Mouse (Mus musculus) cortical plate, adult 2 months (tissue): Measurements from ENCODE around the gene Cmtm6. TPM values are rescaled to one million over a fixed set of nuclear protein-coding genes. Genes with fewer than 3 reads are reported as not detected.
A peak's percentile ranks its signal among the peaks of the same experiment; 100 is the strongest.

Source experiments
- H3K27ac ChIP-seq: fragments of 200-500 bp; 2 replicates; pipeline ENCODE4 v1.5.1; 2012; ENCODE audit warnings: low read length, control low read depth, inconsistent platforms; ENCODE audit not compliant: insufficient read depth
- H3K4me1 ChIP-seq: fragments of 200-500 bp; 2 replicates; pipeline ENCODE4 v1.6.1; 2011; ENCODE audit warnings: low read length; ENCODE audit not compliant: control insufficient read depth, insufficient read depth
- H3K4me3 ChIP-seq: fragments of 200-500 bp; 2 replicates; pipeline ENCODE4 v1.5.1; 2011; ENCODE audit warnings: mild to moderate bottlenecking, low read length, control low read depth; ENCODE audit not compliant: insufficient read depth
- CTCF ChIP-seq: fragments of 200-500 bp; IDR thresholded peaks from 2 replicates; pipeline ENCODE4 v1.5.1; 2011; ENCODE audit warnings: mild to moderate bottlenecking, control low read depth, low read length; ENCODE audit not compliant: insufficient read depth; ENCODE audit errors: extremely low read depth
- POLR2A ChIP-seq: fragments of 200-500 bp; IDR thresholded peaks from 2 replicates; pipeline ENCODE4 v1.6.1; 2011; ENCODE audit warnings: mild to moderate bottlenecking, low read length, control low read depth; ENCODE audit not compliant: insufficient read depth; ENCODE audit errors: extremely low read depth
- polyA plus RNA-seq: library from polyadenylated mRNA; depleted of rRNA; stranded (reverse); fragments of >200 nt; gene quantifications from 2 replicates; pipeline ENCODE4 v1.2.3, GENCODE M21; 2012

Gene Cmtm6
- polyA plus RNA-seq, 1 experiment = 22.8 TPM

DNA sequence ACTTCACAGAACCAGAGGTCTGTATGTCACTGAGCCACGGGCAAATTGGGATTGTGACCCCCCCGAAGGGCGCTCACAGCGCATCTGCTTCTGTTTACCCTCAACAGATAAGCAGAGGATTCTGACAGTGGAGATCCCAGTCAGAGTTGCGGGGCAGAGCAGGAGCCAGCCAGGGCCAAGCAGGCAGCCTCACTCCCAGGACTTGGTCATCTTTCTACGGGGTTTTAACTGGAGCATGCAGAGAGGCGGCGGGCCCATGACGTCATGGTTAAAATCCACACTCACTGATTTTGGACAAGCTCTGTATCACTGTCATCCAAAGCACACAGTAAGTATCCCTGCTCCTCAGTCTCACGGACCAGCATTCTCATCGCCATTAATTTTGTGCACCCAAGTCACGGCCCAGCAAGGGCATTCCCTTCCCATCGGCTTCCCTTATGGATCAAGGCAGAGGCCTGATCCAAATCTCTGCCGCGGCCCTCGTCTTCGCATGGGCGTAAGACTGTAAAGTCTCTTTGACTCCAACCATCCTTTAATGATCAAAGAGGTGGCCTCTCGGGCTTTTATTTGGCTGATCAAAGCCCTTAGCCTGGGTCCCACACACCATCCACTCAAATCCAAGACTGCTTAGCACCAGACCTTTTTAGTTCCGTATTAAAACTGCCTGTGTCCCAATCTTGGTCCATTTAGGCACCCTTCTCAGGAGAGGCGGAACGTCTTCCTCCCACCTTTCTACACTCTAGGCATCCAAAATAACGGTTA is 49.2 kb downstream of the Cmtm6 start:
- Histone ChIP-seq H3K27ac (no peak overlapping the region), H3K4me1 (no peaks in the 10 kb centered on the region), H3K4me3 (peak overlapping the region; percentile 17; the same call in 1 of the 2 replicates)
- TF ChIP-seq CTCF = no peak
- no peak for TF ChIP-seq POLR2A

DNA sequence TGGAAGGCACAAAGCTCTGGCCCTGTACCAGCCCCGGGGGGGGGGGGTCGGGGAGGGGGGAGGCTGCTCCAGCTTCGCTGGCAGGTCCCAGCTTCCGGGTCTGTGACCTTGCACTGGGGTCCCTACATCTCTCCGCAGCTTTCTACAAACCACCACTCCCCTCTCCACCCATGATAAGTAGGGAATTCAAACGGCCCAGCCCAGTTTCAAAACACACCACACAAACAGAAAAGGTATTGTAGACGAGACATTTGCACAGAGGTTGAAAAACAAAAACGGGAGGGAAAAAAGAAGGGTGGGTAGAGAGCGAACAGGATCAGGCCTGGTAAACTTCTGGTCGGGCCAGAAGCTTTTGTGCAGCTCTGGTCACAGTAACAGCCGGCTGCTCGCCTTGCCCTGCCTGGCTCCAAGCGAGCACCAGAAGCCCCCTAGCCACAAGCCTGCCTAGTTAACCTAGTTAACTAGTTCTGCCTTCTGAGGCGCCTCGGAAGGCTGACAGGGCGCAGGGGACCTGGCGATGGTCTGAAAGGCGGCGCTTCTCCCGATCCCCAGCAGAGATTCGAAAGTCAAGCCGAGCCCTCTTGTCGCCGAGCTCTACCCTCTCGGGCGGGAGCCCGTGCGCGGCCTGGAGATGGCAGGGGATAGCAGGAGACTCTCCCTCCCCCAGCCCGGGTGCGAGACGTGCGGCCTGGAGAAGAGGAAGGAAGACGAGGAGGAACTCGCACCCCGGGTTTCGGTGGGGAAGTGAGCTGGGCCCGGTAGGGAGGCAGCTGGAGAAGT is 50.0 kb downstream of the Cmtm6 start:
- Histone ChIP-seq H3K4me3 (peak overlapping the region; percentile 17), H3K4me1 (no peaks in the 10 kb centered on the region), H3K27ac (no peak overlapping the region)
- TF ChIP-seq CTCF (no peak), POLR2A (no peak)

DNA sequence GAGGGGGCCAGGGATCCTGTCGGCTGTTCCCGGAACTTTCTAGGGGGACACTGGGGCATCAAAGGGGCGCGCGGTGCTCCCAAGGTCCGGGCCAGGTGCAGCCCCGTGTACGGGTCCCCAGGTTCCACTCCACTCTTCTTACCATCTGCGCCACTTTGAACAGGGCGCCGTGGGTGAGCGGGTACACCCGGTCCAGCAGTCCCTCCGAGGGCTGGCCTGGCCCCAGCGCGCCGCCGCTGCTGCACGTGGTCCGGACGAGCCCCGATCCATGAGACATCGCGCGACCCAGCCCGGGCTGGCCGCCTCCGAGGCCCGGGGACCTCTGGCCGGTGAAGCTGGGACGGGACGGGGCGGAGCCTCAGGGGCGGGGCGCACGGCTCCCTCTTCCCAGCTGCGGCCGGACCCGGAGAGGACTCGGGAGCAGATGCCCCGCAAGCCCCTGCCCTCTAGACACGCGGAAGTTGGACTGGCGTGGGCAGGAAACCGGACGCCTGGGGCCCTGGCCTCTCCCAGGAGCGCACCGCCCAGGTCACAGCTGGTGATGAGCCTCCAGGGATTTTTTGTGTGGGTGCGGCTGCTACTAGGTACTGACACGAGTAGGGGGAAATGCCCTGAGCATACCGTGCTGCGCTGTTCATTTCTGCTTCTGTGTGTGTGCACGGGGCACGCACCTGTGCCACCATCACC is 50.8 kb downstream of the Cmtm6 start, which contains the start of gene Cmtm7:
Gene Cmtm7, minus strand, starts transcription at position 331 of the 687 bp plus-strand sequence.
- TF ChIP-seq POLR2A (no peak), CTCF (no peak)
- Histone ChIP-seq H3K4me3 (peak within 1 kb of the TSS; percentile 17), H3K27ac (no peak within 1 kb of the TSS), H3K4me1 (no peaks in the 10 kb centered on the region)

DNA sequence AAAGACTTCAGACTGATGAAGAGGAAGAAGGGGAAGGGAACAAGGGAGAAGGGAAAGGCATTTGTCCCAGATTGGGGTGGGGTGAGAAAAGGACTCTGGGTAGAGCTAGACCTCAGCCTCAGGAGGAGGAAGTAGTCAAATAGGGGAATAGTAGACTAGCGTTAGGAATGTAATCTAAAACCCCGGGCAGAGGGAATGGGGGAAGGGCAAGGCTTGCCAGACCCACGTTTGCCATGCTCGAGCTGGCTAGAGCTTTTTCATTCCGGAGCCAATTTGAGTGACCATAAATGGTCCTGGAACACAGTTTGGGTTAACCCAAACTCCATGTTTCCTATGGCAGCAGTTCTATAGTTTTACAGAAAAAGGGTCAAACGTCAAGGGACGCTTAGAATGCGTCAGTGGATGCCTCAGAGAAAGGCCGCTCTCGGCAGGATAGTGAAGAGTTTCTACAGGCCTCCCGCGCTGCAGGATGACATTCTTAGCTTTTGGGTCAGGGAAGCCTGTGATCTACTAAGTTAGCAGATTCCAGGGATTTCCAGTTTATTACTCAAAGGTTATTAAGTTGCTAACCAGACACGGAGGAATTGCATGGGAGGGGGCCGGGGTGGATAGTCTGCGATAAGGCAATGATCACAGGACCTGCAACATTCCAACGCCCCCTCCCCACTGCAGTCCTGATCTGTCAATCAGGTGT is 54.7 kb downstream of the Cmtm6 start:
- H3K27ac ChIP-seq = no peak overlapping the region
- no peaks in the 10 kb centered on the region for H3K4me1 ChIP-seq
- H3K4me3 ChIP-seq = no peak overlapping the region
- no peak for TF ChIP-seq CTCF
- no peak for TF ChIP-seq POLR2A

DNA sequence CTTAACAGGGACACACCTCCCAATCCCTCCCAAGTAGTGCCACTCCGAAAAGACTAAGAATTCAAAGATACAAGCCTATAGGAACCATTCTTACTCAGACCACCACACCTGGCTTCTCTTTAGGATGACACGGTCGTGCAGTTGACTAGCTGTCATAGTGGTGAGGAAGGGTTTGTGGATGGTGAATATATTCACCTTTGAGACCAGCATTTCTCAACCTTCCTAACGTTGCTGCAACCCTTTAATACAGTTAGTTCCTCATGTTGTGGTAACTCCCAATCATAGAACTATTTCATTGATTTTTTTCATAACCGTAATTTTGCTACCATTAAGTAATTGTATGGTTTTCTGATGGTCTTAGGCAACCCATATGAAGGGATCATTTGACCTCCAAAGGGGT is 56.2 kb downstream of the Cmtm6 start:
- Histone ChIP-seq H3K4me3 (no peak overlapping the region), H3K27ac (no peak overlapping the region), H3K4me1 (no peaks in the 10 kb centered on the region)
- TF ChIP-seq POLR2A (no peak), CTCF (no peak)

DNA sequence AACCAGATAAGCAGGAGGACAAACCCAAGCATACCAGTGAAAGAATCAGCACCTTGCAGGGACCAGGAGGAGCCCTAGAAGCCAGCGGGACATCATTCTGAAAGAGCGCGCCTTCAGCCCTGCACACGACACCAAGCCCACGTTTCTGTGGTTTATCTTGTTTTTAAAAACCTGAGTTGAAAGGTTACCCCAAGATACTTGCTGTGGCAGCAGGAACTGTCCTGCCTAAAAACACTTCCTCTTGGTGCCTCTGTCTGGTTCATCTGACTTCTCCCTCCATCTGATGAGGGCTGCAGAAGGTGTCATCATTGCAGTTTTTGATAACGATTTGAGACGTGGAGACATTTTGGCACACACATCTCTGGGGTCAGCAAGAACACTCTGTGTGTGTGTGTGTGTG is 56.8 kb downstream of the Cmtm6 start:
- Histone ChIP-seq H3K27ac (no peak overlapping the region), H3K4me3 (no peak overlapping the region), H3K4me1 (no peaks in the 10 kb centered on the region)
- TF ChIP-seq POLR2A (no peak), CTCF (no peak)

DNA sequence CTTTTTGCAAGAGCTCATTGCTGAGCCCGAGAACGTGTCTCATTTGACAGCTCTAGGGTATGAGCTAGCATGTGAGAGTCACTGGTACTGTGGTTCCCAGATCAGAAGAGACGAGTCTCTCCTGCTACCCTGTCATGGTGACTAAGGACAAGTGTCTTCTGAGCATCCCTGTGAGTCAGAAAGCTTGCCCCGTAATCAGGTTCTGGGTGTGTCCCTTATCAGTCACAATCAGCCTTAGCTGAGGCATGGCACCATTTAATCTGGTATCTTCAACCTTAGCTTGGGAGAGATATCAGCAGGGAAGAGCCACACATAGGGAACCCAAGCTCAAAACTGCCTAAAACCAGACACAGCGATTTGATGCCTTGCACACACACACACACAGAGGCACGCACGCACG is 57.8 kb downstream of the Cmtm6 start:
- no peak for TF ChIP-seq CTCF
- TF ChIP-seq POLR2A = no peak
- no peak overlapping the region; the same call in 1 of the 2 replicates for H3K27ac ChIP-seq
- no peaks in the 10 kb centered on the region for H3K4me1 ChIP-seq
- no peak overlapping the region for H3K4me3 ChIP-seq

DNA sequence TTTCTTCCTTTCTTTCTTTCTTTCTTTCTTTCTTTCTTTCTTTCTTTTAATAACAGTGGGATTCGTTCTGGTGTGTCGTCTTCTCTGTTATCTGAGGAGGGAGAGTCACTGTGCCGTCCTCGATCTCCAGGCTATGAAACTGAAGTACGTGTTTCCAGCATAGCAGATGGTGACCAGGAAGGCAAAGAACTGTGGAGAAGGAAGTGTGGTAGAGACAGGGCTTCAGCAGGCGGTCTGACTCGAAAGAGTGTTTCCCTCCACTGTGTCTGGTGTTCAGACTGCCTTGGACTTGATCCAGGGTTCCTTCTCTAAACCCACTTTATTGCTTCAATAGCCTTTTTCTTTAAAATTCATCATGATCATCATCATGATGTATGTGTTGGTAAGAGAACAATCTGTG is 58.6 kb downstream of the Cmtm6 start:
- TF ChIP-seq POLR2A (no peak), CTCF (no peak)
- no peak overlapping the region for H3K27ac ChIP-seq
- H3K4me1 ChIP-seq = no peaks in the 10 kb centered on the region
- no peak overlapping the region for H3K4me3 ChIP-seq

DNA sequence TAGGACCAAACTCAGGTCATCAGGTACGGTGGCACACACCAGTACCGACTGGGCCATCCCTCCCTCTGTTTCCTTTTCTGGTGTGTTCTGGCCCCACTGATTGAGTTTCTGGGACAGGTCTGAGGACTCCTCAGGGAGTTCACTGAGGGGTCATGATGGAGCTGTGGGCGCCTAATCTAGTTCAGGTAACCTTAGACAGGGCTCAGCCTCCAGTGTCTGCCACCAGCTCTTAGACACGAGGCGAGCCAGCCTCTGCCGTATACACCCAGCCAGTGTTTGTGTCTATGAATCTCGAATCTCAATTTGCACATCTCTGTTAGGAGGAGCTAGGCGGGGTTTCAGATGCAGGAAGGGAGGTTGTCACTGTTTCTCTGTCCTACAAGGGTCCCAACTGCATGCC is 59.1 kb downstream of the Cmtm6 start:
- Histone ChIP-seq H3K27ac (no peak overlapping the region), H3K4me3 (no peak overlapping the region), H3K4me1 (no peaks in the 10 kb centered on the region)
- no peak for TF ChIP-seq POLR2A
- TF ChIP-seq CTCF = no peak
